Comparison of ENCODE assay signal across 14 mouse cellular contexts in the genomic region with DNA sequence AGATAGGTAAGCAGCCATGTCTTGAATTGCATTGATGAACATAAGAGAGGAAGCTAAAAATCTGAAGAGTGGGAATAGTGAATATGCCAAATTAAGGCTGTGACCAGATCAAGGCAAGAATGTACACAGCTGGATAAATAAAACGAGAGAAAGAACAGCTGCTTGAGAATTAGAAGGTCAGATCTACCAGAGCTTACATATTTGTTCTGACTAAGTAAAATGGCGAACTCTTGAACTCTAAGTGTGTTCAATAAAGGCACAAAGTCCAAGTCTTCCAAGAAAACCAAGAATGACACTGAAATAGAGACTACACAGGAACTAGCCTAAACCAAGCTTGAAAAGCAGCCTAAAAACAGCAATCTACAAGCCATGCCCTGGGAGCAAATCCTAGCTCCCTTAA.
"Had no signal": no experiment of that assay in that cellular context is flagged by ENCODE, and none has a peak within 500 bp of the region (broad histone marks: within the 10 kb centered on the region; RNA-seq: fewer than 3 reads in every experiment).

No protein-coding gene starts in this region.

- H3K36me3 ChIP-seq: hindbrain, embryonic 15.5 days; limb, embryonic 13.5 days; liver, embryonic 12.5 days; midbrain, embryonic 12.5 days; neural tube, embryonic 13.5 days; stomach, embryonic 15.5 days had no signal

- H3K4me1 ChIP-seq: hindbrain, embryonic 15.5 days; limb, embryonic 13.5 days; liver, embryonic 12.5 days; midbrain, embryonic 12.5 days; neural tube, embryonic 13.5 days; stomach, embryonic 15.5 days had no signal

- H3K9ac ChIP-seq: hindbrain, embryonic 15.5 days; limb, embryonic 13.5 days; liver, embryonic 12.5 days; midbrain, embryonic 12.5 days; neural tube, embryonic 13.5 days; stomach, embryonic 15.5 days had no signal

- H3K27ac ChIP-seq: hindbrain, embryonic 15.5 days; limb, embryonic 13.5 days; liver, embryonic 12.5 days; midbrain, embryonic 12.5 days; neural tube, embryonic 13.5 days; stomach, embryonic 15.5 days had no signal

- H3K27me3 ChIP-seq: hindbrain, embryonic 15.5 days; limb, embryonic 13.5 days; liver, embryonic 12.5 days; midbrain, embryonic 12.5 days; neural tube, embryonic 13.5 days; stomach, embryonic 15.5 days had no signal

- H3K9me3 ChIP-seq: hindbrain, embryonic 15.5 days; limb, embryonic 13.5 days; liver, embryonic 12.5 days; midbrain, embryonic 12.5 days; stomach, embryonic 15.5 days had no signal

- DNase-seq: left cerebral cortex, postnatal 4 days; retina, postnatal 1 day; right cerebral cortex, postnatal 4 days; spleen, adult 18-20 months; thymus, adult 2 months; thymus, postnatal 25 days had no signal

- ATAC-seq: intestine, embryonic 16.5 days; liver, embryonic 12.5 days; midbrain, embryonic 16.5 days had no signal

- H3K4me3 ChIP-seq: hindbrain, embryonic 15.5 days; limb, embryonic 13.5 days; liver, embryonic 12.5 days; midbrain, embryonic 12.5 days; neural tube, embryonic 13.5 days; stomach, embryonic 15.5 days had no signal

- H3K4me2 ChIP-seq: hindbrain, embryonic 15.5 days; limb, embryonic 13.5 days; liver, embryonic 12.5 days; midbrain, embryonic 12.5 days; neural tube, embryonic 13.5 days; stomach, embryonic 15.5 days had no signal
